Mouse (Mus musculus) spleen, adult 2 months (tissue): ENCODE measurements around the gene Bola1. TPM values are rescaled to one million over a fixed set of nuclear protein-coding genes. Genes with fewer than 3 reads are reported as not detected.
"Not testable (repeated sequence)": the region's sequence is repeated elsewhere in the genome, so short reads cannot be mapped to it uniquely, and the experiment has no call there.

ENCODE experiments used
- DNase-seq, 2 experiments: peaks; one replicate each; pipeline versions ENCODE4 v3.0.0 to v3.0.0-alpha.2; 2012 to 2021; ENCODE audit warnings: low spot score in 2 of 2, low read depth in 1 of 2
- H3K27ac ChIP-seq: fragments of 200-500 bp; 2 replicates; pipeline ENCODE4 v1.5.1; 2012; ENCODE audit warnings: low read length, inconsistent platforms; ENCODE audit not compliant: insufficient read depth
- H3K27me3 ChIP-seq: fragments of 200-500 bp; 2 replicates; pipeline ENCODE4 v1.6.1; 2012; ENCODE audit warnings: mild to moderate bottlenecking, moderate library complexity, low read length, inconsistent platforms; ENCODE audit not compliant: control insufficient read depth, insufficient read depth
- H3K36me3 ChIP-seq: fragments of 200-500 bp; 2 replicates; pipeline ENCODE4 v1.6.1; 2012; ENCODE audit warnings: mild to moderate bottlenecking, low read length, inconsistent platforms; ENCODE audit not compliant: control insufficient read depth, insufficient read depth
- H3K4me1 ChIP-seq: fragments of 200-500 bp; 2 replicates; pipeline ENCODE4 v1.6.1; 2011; ENCODE audit warnings: inconsistent platforms; ENCODE audit not compliant: control insufficient read depth, insufficient read depth, insufficient read length
- H3K4me3 ChIP-seq: fragments of 200-500 bp; 2 replicates; pipeline ENCODE4 v1.5.1; 2011; ENCODE audit warnings: mild to moderate bottlenecking, inconsistent platforms; ENCODE audit not compliant: insufficient read depth, insufficient read length; ENCODE audit errors: extremely low read depth
- CTCF ChIP-seq: fragments of 200-500 bp; IDR thresholded peaks from 2 replicates; pipeline ENCODE4 v1.5.1; 2011; ENCODE audit warnings: mild to moderate bottlenecking, inconsistent platforms; ENCODE audit not compliant: insufficient read depth, insufficient read length, insufficient replicate concordance; ENCODE audit errors: extremely low read depth
- POLR2A ChIP-seq: fragments of 200-500 bp; IDR thresholded peaks from 2 replicates; pipeline ENCODE4 v1.6.1; 2011; ENCODE audit warnings: low read depth, low read length, inconsistent platforms
- WGBS: fragments of 180-500 bp; shearing (Covaris S2); methylation state at CpG from one replicate; pipeline ENCODE4 v1.1.7; 2018; 5-methylcytosine and 5-hydroxymethylcytosine counted together
- polyA plus RNA-seq: library from polyadenylated mRNA; depleted of rRNA; stranded (reverse); fragments of >200 nt; gene quantifications from 2 replicates; pipeline ENCODE4 v1.2.3, GENCODE M21; 2012

The Bola1 gene
- polyA plus RNA-seq, 1 experiment: 24.6 TPM

GRCm38 (mm10) chr3:96221640-96222038 is 2.1 kb upstream of the Bola1 start:
- H3K4me3 ChIP-seq: peak overlapping the region; percentile 69
- H3K27ac ChIP-seq: peak overlapping the region; percentile 97
- no peak for TF ChIP-seq CTCF
- DNase-seq: no peak
- no peaks in the 10 kb centered on the region for H3K36me3 ChIP-seq
- WGBS: 3% methylated on average over 9 of the region's 9 CpGs
- peaks cover 9% of the 10 kb centered on the region for H3K4me1 ChIP-seq
- H3K27me3 ChIP-seq: no peaks in the 10 kb centered on the region

DNA sequence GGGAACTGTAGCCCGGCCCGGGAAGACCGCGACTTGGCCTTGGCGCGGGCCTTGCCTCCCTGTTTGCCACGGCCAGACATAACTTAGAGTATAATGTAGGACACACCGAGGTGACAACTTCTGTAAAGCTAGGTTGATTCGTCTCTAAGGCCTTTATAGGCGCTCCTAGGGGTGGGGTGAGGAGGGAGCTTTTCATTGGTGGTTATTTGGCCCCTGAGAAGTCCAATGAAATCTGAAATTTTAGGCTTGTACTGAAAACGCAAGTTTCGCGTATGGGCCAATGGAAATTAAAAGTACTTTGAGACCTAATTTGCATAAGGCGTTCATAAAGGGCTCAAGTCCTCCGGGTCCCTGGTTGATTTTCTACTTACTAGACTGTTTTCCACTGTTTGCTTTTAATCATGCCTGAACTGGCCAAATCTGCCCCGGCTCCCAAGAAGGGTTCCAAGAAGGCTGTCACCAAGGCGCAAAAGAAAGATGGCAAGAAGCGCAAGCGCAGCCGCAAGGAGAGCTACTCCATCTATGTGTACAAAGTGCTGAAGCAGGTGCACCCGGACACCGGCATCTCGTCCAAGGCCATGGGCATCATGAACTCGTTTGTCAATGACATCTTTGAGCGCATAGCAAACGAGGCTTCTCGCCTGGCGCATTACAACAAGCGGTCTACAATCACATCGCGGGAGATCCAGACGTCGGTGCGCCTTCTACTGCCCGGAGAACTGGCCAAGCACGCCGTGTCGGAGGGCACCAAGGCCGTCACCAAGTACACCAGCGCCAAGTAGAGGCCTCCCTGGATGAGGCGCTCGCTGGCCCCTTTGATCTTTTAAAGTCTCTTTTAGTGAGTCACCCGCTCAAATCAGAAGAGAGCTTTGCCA is 1.5 kb upstream of the Bola1 start, which contains the start of the genes Hist2h2ac and Hist2h2be:
Hist2h2ac (minus strand) TSS at position 116 of the 875 bp plus-strand sequence.
Hist2h2be (plus strand) TSS at position 355 of the 875 bp plus-strand sequence.
- no peaks in the 10 kb centered on the region for H3K36me3 ChIP-seq
- under 1% methylated on average over 43 of the region's 43 CpGs for WGBS
- H3K27ac ChIP-seq: peak within 1 kb of the TSS; percentile 100
- DNase-seq: peak; percentile 82 to 94
- TF ChIP-seq POLR2A (peak; percentile 94), CTCF (no peak)
- H3K4me3 ChIP-seq: peak within 1 kb of the TSS; percentile 85
- peaks cover 9% of the 10 kb centered on the region for H3K4me1 ChIP-seq
- no peaks in the 10 kb centered on the region for H3K27me3 ChIP-seq

DNA sequence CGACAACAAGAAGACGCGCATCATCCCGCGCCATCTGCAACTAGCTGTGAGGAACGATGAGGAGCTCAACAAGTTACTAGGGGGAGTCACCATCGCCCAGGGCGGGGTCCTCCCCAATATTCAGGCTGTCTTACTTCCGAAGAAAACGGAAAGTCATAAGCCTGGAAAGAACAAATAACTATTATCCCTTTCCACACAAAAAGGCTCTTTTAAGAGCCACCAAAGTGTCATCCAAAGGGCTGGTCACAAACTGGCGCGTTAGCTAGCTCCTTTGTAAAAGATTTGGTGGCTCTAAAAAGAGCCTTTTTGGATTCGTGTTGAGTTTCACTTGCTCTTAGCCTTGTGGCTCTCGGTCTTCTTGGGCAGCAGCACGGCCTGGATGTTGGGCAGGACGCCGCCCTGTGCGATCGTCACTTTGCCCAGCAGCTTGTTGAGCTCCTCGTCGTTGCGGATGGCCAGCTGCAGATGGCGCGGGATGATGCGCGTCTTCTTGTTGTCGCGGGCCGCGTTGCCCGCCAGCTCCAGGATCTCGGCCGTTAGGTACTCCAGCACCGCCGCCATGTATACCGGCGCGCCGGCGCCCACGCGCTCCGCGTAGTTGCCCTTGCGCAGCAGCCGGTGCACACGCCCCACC is 739 bp upstream of the Bola1 start:
- DNase-seq: peak; percentile 21 to 45
- Histone ChIP-seq H3K4me3 (peak overlapping the region; percentile 85), H3K27ac (peak overlapping the region; percentile 100)
- H3K36me3 ChIP-seq, H3K4me1 ChIP-seq, H3K27me3 ChIP-seq: not testable (repeated sequence)
- under 1% methylated on average over 31 of the region's 47 CpGs for WGBS

- peaks cover 9% of the 10 kb centered on the region for H3K4me1 ChIP-seq
- peak overlapping the region; percentile 100 for H3K27ac ChIP-seq
- no peaks in the 10 kb centered on the region for H3K27me3 ChIP-seq
- no peaks in the 10 kb centered on the region for H3K36me3 ChIP-seq
- peak; percentile 9; the same call in 1 of the 2 replicates for TF ChIP-seq CTCF
- TF ChIP-seq POLR2A: no peak
- WGBS: 0% methylated on average over 12 of the region's 12 CpGs
- peak; percentile 40 to 48 for DNase-seq
- H3K4me3 ChIP-seq: peak overlapping the region; percentile 56
These were observed 293 bp downstream of the Bola1 start for GRCm38 (mm10) chr3:96219191-96219641.

DNA sequence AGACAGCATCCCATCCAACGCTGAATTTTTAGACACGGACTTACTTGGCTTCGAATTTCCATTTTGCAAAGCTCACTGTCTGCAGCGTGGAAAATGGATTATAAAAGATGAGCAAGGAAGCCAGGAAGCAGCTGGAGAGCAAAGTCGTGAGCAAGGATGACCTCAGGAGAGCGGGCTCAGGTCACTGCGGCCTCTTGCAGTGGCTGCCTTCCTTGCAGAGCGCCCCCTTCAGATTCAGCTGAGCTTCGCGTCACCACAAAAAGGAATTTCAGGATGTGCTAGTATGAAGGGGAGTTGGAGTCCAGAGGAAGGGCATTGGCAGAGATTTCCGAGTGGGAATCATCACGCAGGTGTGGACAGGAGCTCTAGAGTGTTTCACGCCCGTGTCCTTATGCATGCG is 10.3 kb downstream of the Bola1 start:
- Histone ChIP-seq H3K27me3 (no peaks in the 10 kb centered on the region), H3K4me3 (no peak overlapping the region), H3K27ac (no peak overlapping the region), H3K36me3 (no peaks in the 10 kb centered on the region), H3K4me1 (no peaks in the 10 kb centered on the region)
- DNase-seq: no peak
- 57% methylated on average over 15 of the region's 15 CpGs for WGBS
- TF ChIP-seq POLR2A (no peak), CTCF (no peak)

- H3K4me1 ChIP-seq: no peaks in the 10 kb centered on the region
- TF ChIP-seq POLR2A: no peak
- no peak for TF ChIP-seq CTCF
- H3K27ac ChIP-seq: no peak overlapping the region
- no peak for DNase-seq
- H3K4me3 ChIP-seq: no peak overlapping the region
- H3K27me3 ChIP-seq: no peaks in the 10 kb centered on the region
- WGBS: 72% methylated on average over 3 of the region's 3 CpGs
- H3K36me3 ChIP-seq: no peaks in the 10 kb centered on the region
These were observed 11.7 kb downstream of the Bola1 start for GRCm38 (mm10) chr3:96207819-96208218.

GRCm38 (mm10) chr3:96199731-96200130 is 19.8 kb downstream of the Bola1 start:
- Histone ChIP-seq H3K4me1 (peaks cover 23% of the 10 kb centered on the region; the same call in 1 of the 2 replicates), H3K4me3 (no peak overlapping the region), H3K27ac (no peak overlapping the region), H3K27me3 (no peaks in the 10 kb centered on the region), H3K36me3 (no peaks in the 10 kb centered on the region)
- no peak for TF ChIP-seq CTCF
- no peak for TF ChIP-seq POLR2A
- WGBS: 43% methylated on average over 2 of the region's 2 CpGs
- DNase-seq: no peak

GRCm38 (mm10) chr3:96198601-96199251 is 20.8 kb downstream of the Bola1 start:
- not testable (repeated sequence) for DNase-seq, H3K36me3 ChIP-seq, H3K27ac ChIP-seq, H3K4me3 ChIP-seq, H3K27me3 ChIP-seq
- 30% methylated on average over 8 of the region's 8 CpGs for WGBS
- H3K4me1 ChIP-seq: peaks cover 23% of the 10 kb centered on the region; the same call in 1 of the 2 replicates
